Mouse (Mus musculus) cerebellum, postnatal 4 days (tissue): Measurements from ENCODE around the gene Pigh.

ENCODE experiments used
- DNase-seq, 2 experiments: peaks; one replicate each; pipeline ENCODE4 v3.0.0; 2022; ENCODE audit warnings: low spot score in 2 of 2, mixed read lengths in 1 of 2

Gene Pigh

DNA sequence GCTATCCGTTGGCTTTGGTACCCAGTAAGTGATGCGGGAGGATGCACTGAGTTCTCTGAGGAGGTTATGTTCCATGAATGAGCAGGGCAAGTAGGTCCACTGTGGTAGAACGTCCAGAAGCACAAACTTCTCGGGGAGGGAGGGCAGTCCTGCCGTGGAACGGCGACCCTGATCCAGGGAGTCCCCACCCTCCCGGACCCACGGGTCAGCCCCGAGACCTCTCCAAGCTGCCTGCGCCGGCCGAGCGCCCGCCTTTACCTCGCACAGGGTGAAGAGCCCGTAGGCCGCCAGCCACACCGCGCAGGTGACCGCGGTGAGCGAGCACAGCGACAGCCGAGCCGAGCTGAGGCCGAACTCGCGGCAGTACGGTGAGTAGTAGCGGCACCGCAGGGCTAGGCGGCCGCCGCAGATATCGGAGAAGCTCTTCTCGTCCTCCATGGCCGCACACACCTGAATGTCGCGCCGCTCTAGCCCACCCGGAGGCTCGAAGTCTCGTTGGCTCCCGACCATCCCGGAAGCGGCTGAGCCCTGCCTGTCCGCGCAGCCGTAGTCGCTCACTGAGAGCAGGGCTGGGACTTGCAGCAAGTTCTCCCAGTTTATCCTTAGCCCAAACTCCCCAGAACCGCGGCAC, at the start of gene Pigh:
Pigh (minus strand) TSS at position 470 of the 631 bp plus-strand sequence.
- peak; percentile 63 to 81 for DNase-seq

DNA sequence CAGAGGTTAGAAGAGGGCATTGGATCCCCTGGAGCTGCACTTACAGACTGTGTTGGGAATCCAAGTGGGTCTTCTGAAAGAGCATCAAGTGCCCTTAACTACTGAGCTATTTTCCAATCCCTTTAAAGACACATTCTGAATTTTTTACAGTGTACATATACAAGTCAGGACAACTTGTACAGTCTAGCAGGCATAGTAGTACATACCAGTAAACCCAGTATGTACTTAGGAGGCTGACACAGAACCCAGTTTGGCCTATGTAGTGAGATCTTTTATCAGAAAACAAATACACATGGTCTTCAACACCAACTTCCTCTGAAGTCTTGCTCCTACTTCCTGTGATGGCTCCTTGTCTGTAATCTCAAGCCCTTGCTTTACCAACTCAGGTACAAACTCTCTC, 49.5 kb upstream of the Pigh start:
- no peak for DNase-seq

GRCm38 (mm10) chr12:79136949-79137348, 47.5 kb upstream of the Pigh start:
- DNase-seq = no peak

- DNase-seq = no peak
Observed at GRCm38 (mm10) chr12:79135105-79135504, 45.7 kb upstream of the Pigh start.

- DNase-seq = no peak
Observed at GRCm38 (mm10) chr12:79134676-79135075, 45.2 kb upstream of the Pigh start.

DNA sequence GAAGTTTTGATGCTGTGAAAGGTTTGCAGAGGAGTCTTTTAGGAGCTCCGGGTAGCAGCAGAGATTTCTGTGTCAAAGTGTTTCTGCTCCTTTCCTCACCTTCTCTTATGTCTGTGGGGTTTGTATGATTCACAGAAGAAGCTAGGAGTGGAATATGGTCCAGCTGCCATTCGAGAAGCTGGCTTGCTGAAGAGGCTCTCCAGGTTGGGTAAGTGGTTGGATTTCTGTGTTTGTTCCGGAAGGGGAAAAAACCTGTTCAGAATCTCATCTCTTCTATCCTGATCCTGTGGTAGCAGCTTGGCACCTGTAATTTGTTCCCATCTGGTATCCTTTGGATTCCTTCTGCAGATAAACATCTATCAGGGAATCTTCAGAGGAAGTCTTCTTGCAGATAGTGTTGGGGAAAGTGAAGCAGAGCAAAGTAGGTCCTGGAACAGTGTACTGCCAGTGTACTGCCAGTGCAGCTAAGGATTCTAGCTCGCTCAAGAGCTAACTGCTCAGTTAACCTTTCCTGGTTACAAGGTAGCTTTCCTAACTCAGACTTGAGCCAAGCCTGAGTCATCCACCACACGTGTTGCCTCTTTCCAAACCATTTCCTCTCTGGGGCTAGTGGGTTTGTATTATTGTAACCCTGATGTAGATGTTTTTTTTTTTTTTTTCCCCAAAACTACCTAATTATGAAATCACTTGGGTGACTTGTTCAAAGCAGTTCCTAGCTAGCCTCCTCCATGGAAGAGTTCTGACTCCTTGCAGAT, 42.4 kb upstream of the Pigh start:
- no peak for DNase-seq

GRCm38 (mm10) chr12:79131178-79131675, 41.8 kb upstream of the Pigh start:
- peak in 1 of 2 experiments; percentile 6 for DNase-seq

DNA sequence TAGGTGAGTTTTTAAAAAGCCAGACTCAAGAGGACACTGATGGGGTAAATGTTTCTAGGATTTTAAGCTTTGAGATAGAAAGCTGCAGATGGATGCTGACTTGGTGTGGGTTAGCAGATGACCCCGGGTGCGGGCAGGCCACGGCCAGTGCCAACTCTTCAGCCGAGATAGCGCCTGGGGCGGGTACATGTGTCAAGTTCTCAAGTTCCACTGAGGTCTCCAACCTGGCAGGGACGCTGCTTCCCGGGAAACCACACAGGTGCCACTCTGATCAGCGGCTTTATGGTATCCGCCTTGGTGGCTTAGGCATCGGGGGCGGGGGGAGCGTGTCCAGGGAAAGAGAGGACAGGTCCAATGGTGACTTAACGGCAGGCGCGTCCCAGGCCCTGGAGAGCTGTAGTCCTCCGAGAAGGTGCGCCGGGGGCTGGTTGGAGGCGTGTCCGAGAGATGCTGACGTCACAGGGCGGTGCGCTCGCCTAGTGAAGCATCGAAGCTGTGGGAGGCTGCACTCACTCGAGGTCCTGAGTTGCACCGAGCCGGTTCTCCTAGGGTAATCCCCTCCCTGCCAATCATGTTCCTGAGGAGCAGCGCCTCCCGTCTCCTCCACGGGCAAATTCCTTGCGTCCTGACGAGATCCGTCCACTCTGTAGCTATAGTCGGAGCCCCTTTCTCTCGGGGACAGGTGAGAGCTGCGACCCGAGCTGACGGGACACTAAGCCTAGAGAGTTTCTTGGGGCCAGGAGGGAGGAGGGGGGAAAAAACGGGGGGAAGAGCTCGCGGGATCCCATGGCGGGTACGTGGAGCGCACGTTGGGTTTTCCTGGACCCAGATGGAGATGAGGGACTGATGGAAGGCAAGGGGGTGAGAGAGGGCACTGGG, 41.1 kb upstream of the Pigh start, which contains the start of gene Arg2:
Arg2 (plus strand) TSS at position 479 of the 879 bp plus-strand sequence.
- peak; percentile 29 to 52 for DNase-seq

- DNase-seq = no peak
Observed at GRCm38 (mm10) chr12:79122820-79123219, 33.4 kb upstream of the Pigh start.

DNA sequence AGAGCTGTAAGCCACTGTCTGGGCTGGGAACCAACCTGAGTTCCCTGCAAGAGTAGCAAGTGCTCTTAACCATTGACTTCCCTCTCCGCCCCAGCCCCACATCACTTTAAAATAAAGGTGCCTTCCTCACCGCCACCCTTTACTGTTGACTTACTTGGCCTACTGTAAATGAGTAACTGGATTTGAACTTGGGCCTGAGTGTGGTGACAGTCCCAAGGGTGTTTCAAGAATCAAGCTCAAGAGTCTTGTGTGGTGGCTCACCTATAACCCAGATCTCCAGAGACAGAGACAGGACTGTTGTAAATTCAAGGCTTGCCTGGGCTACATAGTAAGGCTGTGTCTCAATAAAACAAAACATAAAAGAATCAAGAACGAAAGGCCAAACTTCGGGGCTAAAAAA, 29.5 kb upstream of the Pigh start:
- no peak for DNase-seq

DNA sequence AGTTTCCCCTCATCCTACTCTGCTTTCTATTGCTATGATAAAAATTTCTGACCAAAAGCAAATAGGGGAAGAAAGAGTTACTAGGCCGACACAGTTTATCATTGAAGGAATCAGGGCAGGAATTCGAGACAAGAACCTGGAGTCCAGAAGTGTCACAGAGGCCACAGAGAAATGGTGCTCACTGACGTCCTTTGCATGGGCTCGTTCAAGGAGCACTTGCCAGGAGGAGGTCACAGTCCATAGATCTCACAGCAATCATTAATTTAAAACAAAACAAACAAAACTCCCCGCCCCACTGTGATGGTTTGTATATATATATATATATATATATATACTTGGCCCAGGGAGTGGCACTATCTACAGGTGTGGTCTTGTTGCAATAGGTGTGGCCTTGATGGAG, 15.9 kb upstream of the Pigh start:
- DNase-seq = no peak

DNA sequence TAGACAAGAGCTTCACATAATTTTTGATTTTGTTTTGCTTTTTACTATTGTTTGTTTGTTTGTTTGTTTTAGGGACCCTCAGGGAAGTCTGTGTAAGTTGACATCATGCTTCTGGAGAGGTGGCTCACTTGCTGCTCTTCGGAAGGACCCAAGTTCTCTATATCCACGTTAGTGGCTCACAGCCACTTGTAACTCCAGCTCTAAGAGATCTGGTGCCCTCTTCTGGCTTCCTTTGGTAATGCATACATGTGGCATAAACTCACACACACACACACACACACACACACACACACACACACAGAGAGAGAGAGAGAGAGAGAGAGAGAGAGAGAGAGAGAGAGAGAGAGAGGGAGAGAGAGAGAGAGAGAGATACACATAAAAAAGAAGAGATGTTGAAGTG, 15.1 kb upstream of the Pigh start:
- no peak for DNase-seq

DNA sequence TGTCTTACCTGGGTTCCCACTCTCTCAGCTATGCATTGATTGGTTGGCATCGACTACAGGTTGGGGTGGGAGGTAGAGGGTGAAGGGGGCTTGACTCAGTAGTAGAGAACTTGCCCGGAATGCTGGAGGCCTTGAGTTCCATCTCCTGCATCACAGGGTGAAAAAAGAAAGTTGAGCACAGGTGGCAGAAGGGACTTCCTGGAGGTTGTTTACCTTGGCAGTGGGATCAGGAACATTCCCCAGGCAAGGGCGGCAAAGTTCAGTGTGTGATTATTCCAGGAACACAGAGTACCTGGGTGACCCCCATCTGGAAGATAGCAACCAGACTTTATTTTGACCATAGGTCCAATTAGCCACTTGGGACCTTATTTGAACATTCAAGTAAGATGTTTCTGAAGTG, 14.3 kb upstream of the Pigh start:
- no peak for DNase-seq

GRCm38 (mm10) chr12:79097106-79097752, 7.8 kb upstream of the Pigh start:
- peak in 1 of 2 experiments; percentile 23 for DNase-seq

GRCm38 (mm10) chr12:79092569-79092968, 3.1 kb upstream of the Pigh start:
- DNase-seq = peak in 1 of 2 experiments; percentile 14

DNA sequence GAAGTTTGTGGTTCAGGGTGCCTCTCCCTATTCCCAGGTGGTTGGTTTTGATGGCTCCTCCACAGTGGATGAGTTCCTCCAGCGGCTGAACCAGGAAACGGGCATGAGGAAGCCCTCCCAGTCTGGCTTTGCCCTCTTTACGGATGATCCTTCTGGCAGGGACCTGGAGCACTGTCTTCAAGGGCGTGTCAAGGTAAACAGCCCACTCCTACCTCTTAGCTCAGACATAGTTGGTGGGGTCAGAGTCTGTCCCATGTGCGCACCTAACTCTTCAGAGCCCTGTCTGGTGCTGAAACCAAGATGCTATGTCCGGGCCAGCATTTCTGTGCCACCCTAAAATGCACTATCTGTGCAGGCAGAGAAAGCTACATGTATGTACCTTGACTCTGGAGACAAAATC, 16.1 kb downstream of the Pigh start:
- DNase-seq = no peak

DNA sequence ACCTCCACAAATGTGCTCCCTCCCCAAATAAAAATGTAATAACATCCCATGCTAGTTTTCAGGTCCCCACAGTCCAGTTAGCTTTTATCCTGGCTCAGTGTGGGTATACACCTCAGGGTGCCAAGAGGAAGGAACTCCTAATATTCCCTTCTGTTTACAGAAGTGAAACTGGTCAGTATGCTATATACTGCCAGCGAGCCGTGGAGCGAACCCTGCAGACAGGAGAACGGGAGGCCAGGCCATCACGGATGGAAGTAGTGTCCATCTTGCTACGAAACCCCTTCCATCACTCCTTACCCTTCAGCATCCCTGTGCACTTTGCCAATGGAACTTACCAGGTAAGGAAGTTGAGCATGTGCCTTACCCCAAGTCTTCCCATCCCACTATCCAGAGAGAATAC, 16.9 kb downstream of the Pigh start:
- DNase-seq = no peak

DNA sequence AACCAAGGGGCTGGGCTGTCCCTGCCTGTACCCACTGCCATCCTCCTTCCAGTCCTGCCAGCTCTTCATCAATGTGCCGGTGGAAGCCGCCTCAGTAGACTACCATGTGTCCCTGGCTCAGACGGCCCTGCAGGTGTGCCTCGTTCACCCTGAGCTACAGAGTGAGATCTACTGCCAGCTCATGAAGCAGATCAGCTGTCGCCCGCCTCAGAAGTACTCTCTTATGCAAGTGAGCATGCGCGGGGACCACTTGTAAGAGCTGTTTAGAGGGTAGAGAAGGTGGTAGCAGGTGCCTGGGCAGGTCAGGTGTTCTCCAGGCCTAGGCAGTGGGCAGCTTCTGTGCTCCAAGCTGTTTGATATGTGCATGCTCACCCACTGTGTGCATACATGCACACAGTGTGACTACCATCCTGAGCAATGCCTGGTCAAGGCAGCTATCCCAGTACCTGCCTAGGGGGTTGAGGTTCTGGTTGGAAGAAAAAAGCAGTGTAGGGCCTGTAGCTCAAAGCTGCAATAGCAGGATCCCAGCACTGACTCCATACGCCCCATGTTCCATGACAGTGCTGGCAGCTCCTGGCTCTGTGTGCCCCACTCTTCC, 18.6 kb downstream of the Pigh start:
- no peak for DNase-seq

GRCm38 (mm10) chr12:79069916-79070315, 19.5 kb downstream of the Pigh start:
- no peak for DNase-seq

GRCm38 (mm10) chr12:79069187-79069608, 20.3 kb downstream of the Pigh start:
- no peak for DNase-seq

GRCm38 (mm10) chr12:79068306-79068705, 21.1 kb downstream of the Pigh start:
- no peak for DNase-seq
